33 mouse cellular contexts compared by ENCODE assay signal in the genomic region with DNA sequence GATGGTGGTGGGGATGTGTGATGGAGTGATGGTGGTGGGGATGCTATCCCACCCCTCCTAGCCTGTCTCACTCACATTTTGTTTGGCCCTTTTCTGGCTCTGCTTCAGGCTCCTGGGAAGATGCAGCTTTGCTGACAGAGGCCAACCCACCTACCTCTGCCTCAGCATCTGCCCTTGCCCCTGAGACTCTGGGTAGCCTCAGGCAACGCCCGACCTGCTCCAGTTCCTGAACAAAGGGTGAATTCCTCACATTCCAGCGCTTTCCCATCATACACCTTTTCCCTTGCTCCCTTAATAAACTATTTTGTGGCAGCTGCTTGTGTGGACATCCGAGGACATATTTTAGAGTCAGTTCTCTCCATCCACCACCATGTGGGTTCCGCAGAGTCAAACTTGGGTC. TPM values are rescaled to one million over a fixed set of nuclear protein-coding genes. Genes with fewer than 3 reads are reported as not detected.
"Had no signal": no experiment of that assay in that cellular context is flagged by ENCODE, and none has a peak within 500 bp of the region (broad histone marks: within the 10 kb centered on the region; RNA-seq: fewer than 3 reads in every experiment).

No protein-coding gene starts in this region.

- H3K27me3 ChIP-seq: heart, embryonic 12.5 days; hindbrain, embryonic 12.5 days; intestine, embryonic 15.5 days; limb, embryonic 12.5 days; liver, embryonic 13.5 days had no signal

- DNase-seq: gastrocnemius, adult 2 months; gastrocnemius, postnatal 10 days; gastrocnemius, postnatal 25 days; heart, adult 18-20 months; heart, postnatal 10 days; heart, postnatal 4 days; kidney, adult 18-20 months; kidney, adult 8-10 months; kidney, postnatal 10 days; kidney, postnatal 25 days; kidney, postnatal 4 days; liver; liver, embryonic 13.5 days had no signal

- H3K9me3 ChIP-seq: heart, embryonic 10.5 days; heart, embryonic 12.5 days; hindbrain, embryonic 10.5 days; hindbrain, embryonic 12.5 days; intestine, embryonic 15.5 days; limb, embryonic 10.5 days; limb, embryonic 12.5 days; liver, embryonic 13.5 days; liver, embryonic 15.5 days had no signal

- H3K4me3 ChIP-seq: gastrocnemius, adult 2 months; heart, embryonic 10.5 days; heart, embryonic 12.5 days; hindbrain, embryonic 10.5 days; hindbrain, embryonic 12.5 days; intestine, embryonic 15.5 days; layer of hippocampus, adult 2 months; limb, embryonic 10.5 days; limb, embryonic 12.5 days; liver, embryonic 13.5 days; liver, embryonic 15.5 days had no signal

- H3K9ac ChIP-seq: heart, embryonic 12.5 days; hindbrain, embryonic 12.5 days; hindbrain, embryonic 14.5 days; intestine, embryonic 15.5 days; limb, embryonic 12.5 days; liver, embryonic 13.5 days; liver, embryonic 15.5 days had no signal

- H3K27ac ChIP-seq: gastrocnemius, adult 2 months; heart, embryonic 10.5 days; hindbrain, embryonic 10.5 days; hindbrain, embryonic 12.5 days; hindbrain, embryonic 14.5 days; intestine, embryonic 15.5 days; layer of hippocampus, adult 2 months; limb, embryonic 10.5 days; limb, embryonic 12.5 days; liver, embryonic 13.5 days; liver, embryonic 15.5 days had no signal

- H3K4me1 ChIP-seq: hindbrain, embryonic 12.5 days had no signal

RNA-seq across cellular contexts. Expression of gene Lrrn4cl, which starts 2.2 kb away (rescaled TPM):
- total RNA-seq: granulocyte monocyte progenitor cell, adult 5-6 weeks had no signal

RNA-seq across cellular contexts. Expression of gene Gng3, which starts 9.4 kb away (rescaled TPM):
- total RNA-seq: gastrocnemius, adult 2 months; gastrocnemius, postnatal 25 days; heart, adult 18-20 months; heart, postnatal 10 days; heart, postnatal 25 days had no signal

RNA-seq across cellular contexts. Expression of gene AC129217.1, which starts 18.8 kb away (rescaled TPM):
- total RNA-seq: gastrocnemius, adult 2 months; gastrocnemius, postnatal 10 days; gastrocnemius, postnatal 25 days; heart, adult 18-20 months; heart, postnatal 10 days; heart, postnatal 25 days; heart, postnatal 4 days; left cerebral cortex, adult 8-10 months; left cerebral cortex, postnatal 36 days had no signal
- polyA plus RNA-seq: heart, embryonic 10.5 days; heart, embryonic 12.5 days; heart, embryonic 16.5 days; hindbrain, embryonic 12.5 days; hindbrain, embryonic 14.5 days; hindbrain, embryonic 16.5 days; inflammation-experienced regulatory T-cells, adult 6 months; intestine, embryonic 15.5 days; intestine, postnatal 0 days; kidney, embryonic 14.5 days; kidney, embryonic 16.5 days; limb, embryonic 10.5 days; limb, embryonic 12.5 days; liver, embryonic 13.5 days; liver, embryonic 15.5 days had no signal
